Mouse (Mus musculus) cortical plate, adult 2 months (tissue): ENCODE results near the gene Smim4.

Experiments used
- CTCF ChIP-seq: fragments of 200-500 bp; IDR thresholded peaks from 2 replicates; pipeline ENCODE4 v1.5.1; 2011; ENCODE audit warnings: mild to moderate bottlenecking, control low read depth, low read length; ENCODE audit not compliant: insufficient read depth; ENCODE audit errors: extremely low read depth
- POLR2A ChIP-seq: fragments of 200-500 bp; IDR thresholded peaks from 2 replicates; pipeline ENCODE4 v1.6.1; 2011; ENCODE audit warnings: mild to moderate bottlenecking, low read length, control low read depth; ENCODE audit not compliant: insufficient read depth; ENCODE audit errors: extremely low read depth

DNA sequence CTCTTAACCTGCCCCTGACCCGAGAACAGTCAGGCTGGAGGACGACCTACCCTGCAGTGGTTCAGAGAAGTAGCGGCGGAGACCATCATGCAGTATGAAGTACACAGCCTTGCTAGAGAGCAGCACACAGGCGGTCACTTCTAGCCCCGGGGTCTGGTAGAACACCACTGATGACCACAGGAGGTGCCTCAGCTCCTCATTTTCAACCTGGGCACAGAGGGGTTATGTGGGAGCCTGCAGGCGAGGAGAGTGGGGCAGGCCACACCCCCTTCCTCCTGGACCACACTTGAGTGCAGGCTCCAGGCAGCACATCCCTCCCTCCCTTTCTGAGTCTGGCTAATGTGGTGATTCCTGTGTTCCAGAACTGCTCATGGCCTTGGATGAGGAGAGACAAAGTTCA, 44.8 kb upstream of the Smim4 start:
- TF ChIP-seq CTCF, result no peak
- TF ChIP-seq POLR2A, result no peak
